Mouse (Mus musculus) heart, postnatal 0 days (tissue): Measurements from ENCODE around the gene Slc9a9.

ENCODE experiments used
- CTCF ChIP-seq: IDR thresholded peaks from 2 replicates; pipeline ENCODE4 v1.5.1; 2016; ENCODE audit warnings: antibody characterized with exemption, control low read depth, low read depth
- EP300 ChIP-seq: IDR thresholded peaks from 2 replicates; pipeline ENCODE4 v1.6.1; 2016; ENCODE audit warnings: antibody characterized with exemption, low read depth

- TF ChIP-seq EP300 (no peak), CTCF (no peak)
Observed at GRCm38 (mm10) chr9:94626737-94627136, 43.0 kb upstream of the Slc9a9 start.
